Mouse (Mus musculus) liver, embryonic 14.5 days (tissue): ENCODE results near the gene Kcp. TPM values are rescaled to one million over a fixed set of nuclear protein-coding genes. Genes with fewer than 3 reads are reported as not detected.

Source experiments
- ATAC-seq: fragments of 200-750 bp; cut with Nextera tagmentation; 2 replicates; pipeline ENCODE4 v1.8.0; 2017; ENCODE audit warnings: moderate number of reproducible peaks, mild to moderate bottlenecking, moderate library complexity; ENCODE audit not compliant: insufficient read depth
- DNase-seq, 3 experiments: peaks; one replicate each; pipeline ENCODE4 v3.0.0-alpha.2; 2012 to 2013; ENCODE audit warnings: low read depth in 3 of 3, low spot score in 3 of 3
- H3K27ac ChIP-seq: fragments of 300-500 bp; sonication (generic); 2 replicates; pipeline ENCODE4 v1.5.1; 2014; ENCODE audit warnings: moderate library complexity, mild to moderate bottlenecking, control low read depth, inconsistent platforms
- H3K27me3 ChIP-seq: fragments of 300-500 bp; sonication (generic); 2 replicates; pipeline ENCODE4 v1.6.1; 2014; ENCODE audit warnings: mild to moderate bottlenecking, low read length, moderate library complexity; ENCODE audit not compliant: control insufficient read depth, insufficient read depth
- H3K36me3 ChIP-seq: fragments of 300-500 bp; sonication (generic); replicated peaks from 2 replicates; pipeline ENCODE4 v1.6.1; 2014; ENCODE audit warnings: low read depth; ENCODE audit not compliant: control insufficient read depth, insufficient read depth
- H3K4me1 ChIP-seq, 2 experiments: fragments of 200-500 bp in 1 of 2; fragments of 300-500 bp in 1 of 2; sonication (generic) in 1 of 2; replicated peaks; 2 replicates each; pipeline ENCODE4 v1.6.1; 2012 to 2014; ENCODE audit warnings: antibody characterized with exemption in 1 of 2, inconsistent platforms in 1 of 2, low read length in 1 of 2; ENCODE audit not compliant: control insufficient read depth in 2 of 2, insufficient read depth in 2 of 2
- H3K4me2 ChIP-seq: fragments of 300-500 bp; sonication (generic); 2 replicates; pipeline ENCODE4 v1.6.1; 2014; ENCODE audit warnings: low read depth, mild to moderate bottlenecking, control low read depth, moderate library complexity
- H3K4me3 ChIP-seq, 2 experiments: fragments of 200-500 bp in 1 of 2; fragments of 300-500 bp in 1 of 2; sonication (generic) in 1 of 2; 2 replicates each; pipeline ENCODE4 v1.5.1; 2012 to 2014; ENCODE audit warnings: low read depth in 2 of 2, low read length in 2 of 2, mild to moderate bottlenecking in 2 of 2, control low read depth in 1 of 2, inconsistent platforms in 1 of 2, moderate library complexity in 1 of 2; ENCODE audit not compliant: insufficient read depth in 1 of 2
- H3K9ac ChIP-seq: fragments of 300-500 bp; sonication (generic); replicated peaks from 2 replicates; pipeline ENCODE4 v1.6.1; 2014; ENCODE audit warnings: mild to moderate bottlenecking, control low read depth, moderate library complexity
- H3K9me3 ChIP-seq: fragments of 300-500 bp; sonication (generic); 2 replicates; pipeline ENCODE4 v1.6.1; 2016; ENCODE audit warnings: low read length, mixed read lengths; ENCODE audit not compliant: control insufficient read depth
- CTCF ChIP-seq: IDR thresholded peaks from 2 replicates; pipeline ENCODE4 v1.5.1; 2016; ENCODE audit warnings: antibody characterized with exemption, low read depth, control low read depth
- EP300 ChIP-seq: IDR thresholded peaks from 2 replicates; pipeline ENCODE4 v1.6.1; 2016; ENCODE audit warnings: antibody characterized with exemption, low read depth
- whole genome bisulfite sequencing: fragments of 180-500 bp; shearing (Covaris S2); extraction: QIAGEN DNeasy Blood & Tissue Kit; methylation state at CpG from one replicate; pipeline ENCODE4 v1.1.7; 2014; ENCODE audit not compliant: insufficient replicate concordance; 5-methylcytosine and 5-hydroxymethylcytosine counted together
- polyA plus RNA-seq, 2 experiments: library from polyadenylated mRNA; depleted of rRNA in 1 of 2; stranded (reverse) in 1 of 2; unstranded in 1 of 2; fragments of >200 nt; fragmentation: Nextera tagmentation in 1 of 2; extraction: Ambion mirVana in 1 of 2; gene quantifications; 2 replicates each; pipeline versions ENCODE4 v1.2.1 to v1.2.3; 2012 to 2014

Kcp gene
- polyA plus RNA-seq, 2 experiments: 0.67 to 2.0 TPM

DNA sequence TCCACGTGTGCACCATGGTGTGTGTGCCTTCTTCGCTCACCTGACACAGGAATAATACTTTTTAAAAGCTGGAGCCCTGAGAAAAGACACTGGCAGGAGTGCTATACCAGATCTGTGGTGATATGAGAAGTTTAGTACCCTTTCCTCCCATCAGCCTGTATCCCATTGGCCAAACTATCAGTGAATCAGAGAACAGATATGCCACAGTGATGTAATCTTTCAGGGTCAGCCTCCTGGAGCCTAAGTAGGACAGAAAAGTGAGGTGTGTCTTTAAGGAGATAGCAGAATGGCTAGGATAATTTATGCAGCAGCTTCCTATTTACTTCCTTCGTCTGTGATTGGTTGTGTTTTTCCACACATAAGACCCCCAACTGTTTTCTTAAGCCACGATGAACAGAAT, 79.6 kb downstream of the Kcp start:
- Histone ChIP-seq H3K27ac (no peak overlapping the region), H3K4me1 (no peaks in the 10 kb centered on the region), H3K9ac (no peak overlapping the region), H3K4me3 (no peak overlapping the region), H3K36me3 (no peaks in the 10 kb centered on the region), H3K9me3 (no peaks in the 10 kb centered on the region), H3K4me2 (no peak overlapping the region), H3K27me3 (peaks cover 18% of the 10 kb centered on the region)
- WGBS: 40% methylated on average over 4 of the region's 4 CpGs
- DNase-seq: no peak
- no peak for ATAC-seq
- no peak for TF ChIP-seq CTCF
- TF ChIP-seq EP300: no peak

DNA sequence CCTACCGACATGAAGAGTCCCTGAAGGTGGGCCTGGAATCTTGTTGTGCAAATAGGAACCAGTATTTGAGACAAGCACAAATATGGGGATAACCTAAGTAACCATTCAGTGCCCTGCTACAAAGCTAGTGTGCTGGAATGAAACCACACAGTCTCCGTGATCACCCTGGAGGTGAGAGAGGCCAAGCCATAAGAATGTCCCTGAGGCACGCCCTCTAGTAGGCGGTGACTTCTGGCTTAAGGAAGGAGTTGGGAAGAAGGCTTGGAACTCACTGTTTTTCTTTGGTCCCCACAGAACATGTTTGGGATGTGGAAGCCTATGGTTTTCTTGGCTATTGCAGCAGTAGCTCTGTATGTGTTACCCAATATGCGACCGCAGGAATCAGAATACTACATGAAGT, 81.4 kb downstream of the Kcp start:
- no peak for TF ChIP-seq EP300
- no peak for TF ChIP-seq CTCF
- Histone ChIP-seq H3K27ac (no peak overlapping the region), H3K4me1 (no peaks in the 10 kb centered on the region), H3K27me3 (peaks cover under 1% of the 10 kb centered on the region), H3K9me3 (no peaks in the 10 kb centered on the region), H3K4me2 (no peak overlapping the region), H3K9ac (no peak overlapping the region), H3K36me3 (no peaks in the 10 kb centered on the region), H3K4me3 (no peak overlapping the region)
- ATAC-seq (no peak), DNase-seq (no peak)
- WGBS: 63% methylated on average over 6 of the region's 6 CpGs

DNA sequence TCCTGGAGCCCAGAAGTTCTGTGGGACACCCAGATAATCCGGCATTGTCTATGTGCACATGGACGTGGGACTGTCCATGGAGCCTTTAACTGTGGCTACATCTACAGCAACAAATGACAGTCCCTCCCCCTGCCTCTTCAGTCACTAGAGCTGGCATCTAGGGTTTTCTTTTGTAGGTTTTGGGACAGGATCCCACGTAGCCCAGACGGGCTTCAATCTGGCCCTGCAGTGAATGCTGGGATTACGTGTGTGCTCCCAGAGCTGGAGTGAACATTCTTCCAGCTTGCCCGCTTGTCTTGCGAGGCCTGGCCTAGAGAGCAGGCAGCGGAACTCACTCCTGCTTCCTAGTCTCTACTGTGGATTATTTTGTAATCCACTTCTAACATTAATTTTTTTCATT, 82.6 kb downstream of the Kcp start:
- WGBS: 72% methylated on average over 8 of the region's 8 CpGs
- TF ChIP-seq EP300 (no peak), CTCF (no peak)
- ATAC-seq (no peak), DNase-seq (no peak)
- no peaks in the 10 kb centered on the region for H3K4me1 ChIP-seq
- H3K27me3 ChIP-seq: no peaks in the 10 kb centered on the region; the same call in 1 of the 2 replicates
- H3K9ac ChIP-seq: no peak overlapping the region
- H3K9me3 ChIP-seq: no peaks in the 10 kb centered on the region
- H3K27ac ChIP-seq: no peak overlapping the region
- H3K4me2 ChIP-seq: no peak overlapping the region
- no peaks in the 10 kb centered on the region for H3K36me3 ChIP-seq
- H3K4me3 ChIP-seq: no peak overlapping the region

Other genes starting within 250 kb of the Kcp start
- 11.4 and 15.3 TPM in 2 replicates for gene Hilpda, start 235.5 kb downstream of the Kcp start, polyA plus RNA-seq (2012; rRNA removed)
- gene Hilpda, start 235.5 kb downstream of the Kcp start, polyA plus RNA-seq (2014; fragmentation: Nextera tagmentation; extraction: Ambion mirVana): 14.4 and 14.7 TPM in 2 replicates
- gene Fam71f2, start 228.4 kb downstream of the Kcp start, polyA plus RNA-seq (2012; rRNA removed): 0.17 and 0.23 TPM in 2 replicates
- not detected in 2 replicates for gene Fam71f2, start 228.4 kb downstream of the Kcp start, polyA plus RNA-seq (2014; fragmentation: Nextera tagmentation; extraction: Ambion mirVana)
- gene Fam71f1, start 188.8 kb downstream of the Kcp start, polyA plus RNA-seq (2012; rRNA removed): not detected in 2 replicates
- not detected in 2 replicates for gene Fam71f1, start 188.8 kb downstream of the Kcp start, polyA plus RNA-seq (2014; fragmentation: Nextera tagmentation; extraction: Ambion mirVana)
- 40.1 and 49.1 TPM in 2 replicates for gene Calu, start 159.9 kb downstream of the Kcp start, polyA plus RNA-seq (2012; rRNA removed)
- 93.5 and 97.1 TPM in 2 replicates for gene Calu, start 159.9 kb downstream of the Kcp start, polyA plus RNA-seq (2014; fragmentation: Nextera tagmentation; extraction: Ambion mirVana)
- not detected in 2 replicates for gene Opn1sw, start 119.5 kb downstream of the Kcp start, polyA plus RNA-seq (2012; rRNA removed)
- gene Opn1sw, start 119.5 kb downstream of the Kcp start, polyA plus RNA-seq (2014; fragmentation: Nextera tagmentation; extraction: Ambion mirVana): 0.06 TPM in 1 of 2 replicates, not detected in the other
- gene Ccdc136, start 111.6 kb downstream of the Kcp start, polyA plus RNA-seq (2012; rRNA removed): 0.17 and 0.37 TPM in 2 replicates
- gene Ccdc136, start 111.6 kb downstream of the Kcp start, polyA plus RNA-seq (2014; fragmentation: Nextera tagmentation; extraction: Ambion mirVana): 0.09 and 0.27 TPM in 2 replicates
- 0.23 and 0.30 TPM in 2 replicates for gene Flnc, start 74.7 kb downstream of the Kcp start, polyA plus RNA-seq (2012; rRNA removed)
- 0.14 and 0.33 TPM in 2 replicates for gene Flnc, start 74.7 kb downstream of the Kcp start, polyA plus RNA-seq (2014; fragmentation: Nextera tagmentation; extraction: Ambion mirVana)
- gene Atp6v1f, start 40.2 kb downstream of the Kcp start, polyA plus RNA-seq (2012; rRNA removed): 107 and 111 TPM in 2 replicates
- gene Atp6v1f, start 40.2 kb downstream of the Kcp start, polyA plus RNA-seq (2014; fragmentation: Nextera tagmentation; extraction: Ambion mirVana): 137 and 139 TPM in 2 replicates
- gene Atp6v1fnb, start 36.5 kb downstream of the Kcp start, polyA plus RNA-seq (2012; rRNA removed): 0.11 TPM in 1 of 2 replicates, not detected in the other
- not detected in 2 replicates for gene Atp6v1fnb, start 36.5 kb downstream of the Kcp start, polyA plus RNA-seq (2014; fragmentation: Nextera tagmentation; extraction: Ambion mirVana)
- gene Irf5, start 18.7 kb upstream of the Kcp start, polyA plus RNA-seq (2012; rRNA removed): 5.7 and 6.4 TPM in 2 replicates
- 5.5 and 6.8 TPM in 2 replicates for gene Irf5, start 18.7 kb upstream of the Kcp start, polyA plus RNA-seq (2014; fragmentation: Nextera tagmentation; extraction: Ambion mirVana)
- 20.6 and 27.8 TPM in 2 replicates for gene Tnpo3, start 101.9 kb upstream of the Kcp start, polyA plus RNA-seq (2012; rRNA removed)
- gene Tnpo3, start 101.9 kb upstream of the Kcp start, polyA plus RNA-seq (2014; fragmentation: Nextera tagmentation; extraction: Ambion mirVana): 30.5 and 36.4 TPM in 2 replicates
- gene Tspan33, start 186.3 kb upstream of the Kcp start, polyA plus RNA-seq (2012; rRNA removed): 97.2 and 108 TPM in 2 replicates
- 76.1 and 96.6 TPM in 2 replicates for gene Tspan33, start 186.3 kb upstream of the Kcp start, polyA plus RNA-seq (2014; fragmentation: Nextera tagmentation; extraction: Ambion mirVana)
- gene Smo, start 227.6 kb upstream of the Kcp start, polyA plus RNA-seq (2012; rRNA removed): 5.0 and 5.5 TPM in 2 replicates
- 2.2 and 2.6 TPM in 2 replicates for gene Smo, start 227.6 kb upstream of the Kcp start, polyA plus RNA-seq (2014; fragmentation: Nextera tagmentation; extraction: Ambion mirVana)